Mouse (Mus musculus): ENCODE measurements around the gene 1700017D01Rik. TPM values are rescaled to one million over a fixed set of nuclear protein-coding genes. Genes with fewer than 3 reads are reported as not detected.
"Not testable (repeated sequence)": the region's sequence is repeated elsewhere in the genome, so short reads cannot be mapped to it uniquely, and the experiment has no call there.

The 1700017D01Rik gene
- polyA plus RNA-seq, 1 experiment from 2014 or later: not detected

- not testable (repeated sequence) for H3K36me3 ChIP-seq (ENCODE audit: control insufficient read depth, insufficient read depth, low read length); H3K4me1 ChIP-seq (ENCODE audit: control insufficient read depth, insufficient read depth, low read length); H3K27ac ChIP-seq (replicated peaks; ENCODE audit: low read depth, low read length); H3K4me2 ChIP-seq (ENCODE audit: low read depth, severe bottlenecking); DNase-seq (ENCODE audit: low spot score); H3K9ac ChIP-seq (ENCODE audit: low read length); H3K4me3 ChIP-seq (ENCODE audit: low read depth, low read length); H3K27me3 ChIP-seq (ENCODE audit: control insufficient read depth, insufficient read depth, low read length); ATAC-seq (ENCODE audit: insufficient number of reproducible peaks, low FRiP score, low TSS enrichment, low read depth); H3K9me3 ChIP-seq (ENCODE audit: control insufficient read depth, low read length)
- WGBS: 93% methylated on average over 1 of the region's 1 CpGs
These were observed 75.0 kb downstream of the 1700017D01Rik start for GRCm38 (mm10) chr19:11055700-11056099.

- Histone ChIP-seq H3K4me3 (ENCODE audit: low read depth, low read length) (no peak overlapping the region), H3K4me2 (ENCODE audit: low read depth, severe bottlenecking) (no peak overlapping the region), H3K9ac (ENCODE audit: low read length) (no peak overlapping the region), H3K4me1 (ENCODE audit: control insufficient read depth, insufficient read depth, low read length) (no peaks in the 10 kb centered on the region), H3K36me3 (ENCODE audit: control insufficient read depth, insufficient read depth, low read length) (no peaks in the 10 kb centered on the region), H3K27ac (replicated peaks; ENCODE audit: low read depth, low read length) (no peak overlapping the region), H3K27me3 (ENCODE audit: control insufficient read depth, insufficient read depth, low read length) (no peaks in the 10 kb centered on the region), H3K9me3 (ENCODE audit: control insufficient read depth, low read length) (no peaks in the 10 kb centered on the region)
- DNase-seq (ENCODE audit: low spot score) (no peak), ATAC-seq (ENCODE audit: insufficient number of reproducible peaks, low FRiP score, low TSS enrichment, low read depth) (no peak)
- 63% methylated on average over 3 of the region's 3 CpGs for WGBS
These were observed 77.4 kb downstream of the 1700017D01Rik start for GRCm38 (mm10) chr19:11053277-11053676.

- H3K4me2 ChIP-seq (ENCODE audit: low read depth, severe bottlenecking): no peak overlapping the region
- DNase-seq (ENCODE audit: low spot score) (no peak), ATAC-seq (ENCODE audit: insufficient number of reproducible peaks, low FRiP score, low TSS enrichment, low read depth) (no peak)
- H3K27ac ChIP-seq (replicated peaks; ENCODE audit: low read depth, low read length): no peak overlapping the region
- H3K36me3 ChIP-seq (ENCODE audit: control insufficient read depth, insufficient read depth, low read length): no peaks in the 10 kb centered on the region
- H3K9me3 ChIP-seq (ENCODE audit: control insufficient read depth, low read length): no peaks in the 10 kb centered on the region
- no peak overlapping the region for H3K9ac ChIP-seq (ENCODE audit: low read length)
- H3K4me3 ChIP-seq (ENCODE audit: low read depth, low read length): no peak overlapping the region
- no peaks in the 10 kb centered on the region for H3K27me3 ChIP-seq (ENCODE audit: control insufficient read depth, insufficient read depth, low read length)
- H3K4me1 ChIP-seq (ENCODE audit: control insufficient read depth, insufficient read depth, low read length): no peaks in the 10 kb centered on the region
- 56% methylated on average over 5 of the region's 5 CpGs for WGBS
These were observed 77.8 kb downstream of the 1700017D01Rik start for GRCm38 (mm10) chr19:11052877-11053276.

GRCm38 (mm10) chr19:11050286-11050685 lies 80.4 kb downstream of the 1700017D01Rik start:
- no peaks in the 10 kb centered on the region for H3K27me3 ChIP-seq (ENCODE audit: control insufficient read depth, insufficient read depth, low read length)
- no peaks in the 10 kb centered on the region for H3K36me3 ChIP-seq (ENCODE audit: control insufficient read depth, insufficient read depth, low read length)
- no peak overlapping the region for H3K4me2 ChIP-seq (ENCODE audit: low read depth, severe bottlenecking)
- ATAC-seq (ENCODE audit: insufficient number of reproducible peaks, low FRiP score, low TSS enrichment, low read depth) (no peak), DNase-seq (ENCODE audit: low spot score) (no peak)
- no peak overlapping the region for H3K27ac ChIP-seq (replicated peaks; ENCODE audit: low read depth, low read length)
- WGBS: 71% methylated on average over 2 of the region's 2 CpGs
- no peak overlapping the region for H3K4me3 ChIP-seq (ENCODE audit: low read depth, low read length)
- H3K9ac ChIP-seq (ENCODE audit: low read length): no peak overlapping the region
- H3K9me3 ChIP-seq (ENCODE audit: control insufficient read depth, low read length): no peaks in the 10 kb centered on the region
- H3K4me1 ChIP-seq (ENCODE audit: control insufficient read depth, insufficient read depth, low read length): no peaks in the 10 kb centered on the region

- DNase-seq (ENCODE audit: low spot score) (no peak), ATAC-seq (ENCODE audit: insufficient number of reproducible peaks, low FRiP score, low TSS enrichment, low read depth) (no peak)
- H3K9me3 ChIP-seq (ENCODE audit: control insufficient read depth, low read length): no peaks in the 10 kb centered on the region
- no peak overlapping the region for H3K4me2 ChIP-seq (ENCODE audit: low read depth, severe bottlenecking)
- no peaks in the 10 kb centered on the region for H3K4me1 ChIP-seq (ENCODE audit: control insufficient read depth, insufficient read depth, low read length)
- H3K4me3 ChIP-seq (ENCODE audit: low read depth, low read length): no peak overlapping the region
- H3K27me3 ChIP-seq (ENCODE audit: control insufficient read depth, insufficient read depth, low read length): no peaks in the 10 kb centered on the region
- no peak overlapping the region for H3K27ac ChIP-seq (replicated peaks; ENCODE audit: low read depth, low read length)
- H3K9ac ChIP-seq (ENCODE audit: low read length): no peak overlapping the region
- H3K36me3 ChIP-seq (ENCODE audit: control insufficient read depth, insufficient read depth, low read length): no peaks in the 10 kb centered on the region
These were observed 81.2 kb downstream of the 1700017D01Rik start for GRCm38 (mm10) chr19:11049426-11049825.

- Histone ChIP-seq H3K4me1 (ENCODE audit: control insufficient read depth, insufficient read depth, low read length) (no peaks in the 10 kb centered on the region), H3K9me3 (ENCODE audit: control insufficient read depth, low read length) (no peaks in the 10 kb centered on the region), H3K4me3 (ENCODE audit: low read depth, low read length) (no peak overlapping the region), H3K36me3 (ENCODE audit: control insufficient read depth, insufficient read depth, low read length) (no peaks in the 10 kb centered on the region), H3K27me3 (ENCODE audit: control insufficient read depth, insufficient read depth, low read length) (no peaks in the 10 kb centered on the region), H3K27ac (replicated peaks; ENCODE audit: low read depth, low read length) (no peak overlapping the region), H3K4me2 (ENCODE audit: low read depth, severe bottlenecking) (no peak overlapping the region), H3K9ac (ENCODE audit: low read length) (no peak overlapping the region)
- DNase-seq (ENCODE audit: low spot score) (no peak), ATAC-seq (ENCODE audit: insufficient number of reproducible peaks, low FRiP score, low TSS enrichment, low read depth) (no peak)
- WGBS: 83% methylated on average over 1 of the region's 1 CpGs
These were observed 82.2 kb downstream of the 1700017D01Rik start for GRCm38 (mm10) chr19:11048503-11048902.

GRCm38 (mm10) chr19:11048009-11048408 lies 82.7 kb downstream of the 1700017D01Rik start:
- Histone ChIP-seq H3K36me3 (ENCODE audit: control insufficient read depth, insufficient read depth, low read length) (no peaks in the 10 kb centered on the region), H3K4me2 (ENCODE audit: low read depth, severe bottlenecking) (no peak overlapping the region), H3K27ac (replicated peaks; ENCODE audit: low read depth, low read length) (no peak overlapping the region), H3K27me3 (ENCODE audit: control insufficient read depth, insufficient read depth, low read length) (no peaks in the 10 kb centered on the region), H3K4me3 (ENCODE audit: low read depth, low read length) (no peak overlapping the region), H3K9ac (ENCODE audit: low read length) (no peak overlapping the region), H3K4me1 (ENCODE audit: control insufficient read depth, insufficient read depth, low read length) (no peaks in the 10 kb centered on the region), H3K9me3 (ENCODE audit: control insufficient read depth, low read length) (no peaks in the 10 kb centered on the region)
- ATAC-seq (ENCODE audit: insufficient number of reproducible peaks, low FRiP score, low TSS enrichment, low read depth): no peak
- no peak for DNase-seq (ENCODE audit: low spot score)
- 81% methylated on average over 6 of the region's 6 CpGs for WGBS

Other genes with a start within 250 kb of the 1700017D01Rik start
- 69.6 and 71.1 TPM in 2 replicates for gene Tmem109, start 248.9 kb downstream of the 1700017D01Rik start, polyA plus RNA-seq (2014; fragmentation: Nextera tagmentation; extraction: Ambion mirVana)
- gene Prpf19, start 235.6 kb downstream of the 1700017D01Rik start, polyA plus RNA-seq (2014; fragmentation: Nextera tagmentation; extraction: Ambion mirVana): 55.3 and 59.0 TPM in 2 replicates
- not detected in 2 replicates for gene Zp1, start 210.2 kb downstream of the 1700017D01Rik start, polyA plus RNA-seq (2014; fragmentation: Nextera tagmentation; extraction: Ambion mirVana)
- not detected in 2 replicates for gene Ptgdr2, start 193.7 kb downstream of the 1700017D01Rik start, polyA plus RNA-seq (2014; fragmentation: Nextera tagmentation; extraction: Ambion mirVana)
- 30.2 and 32.3 TPM in 2 replicates for gene Ccdc86, start 181.6 kb downstream of the 1700017D01Rik start, polyA plus RNA-seq (2014; fragmentation: Nextera tagmentation; extraction: Ambion mirVana)
- gene Ms4a10, start 156.2 kb downstream of the 1700017D01Rik start, polyA plus RNA-seq (2014; fragmentation: Nextera tagmentation; extraction: Ambion mirVana): not detected in 2 replicates
- 0.18 TPM in 1 of 2 replicates, not detected in the other for gene Ms4a15, start 137.6 kb downstream of the 1700017D01Rik start, polyA plus RNA-seq (2014; fragmentation: Nextera tagmentation; extraction: Ambion mirVana)
- not detected in 2 replicates for gene Ms4a18, start 112.8 kb downstream of the 1700017D01Rik start, polyA plus RNA-seq (2014; fragmentation: Nextera tagmentation; extraction: Ambion mirVana)
- not detected in 2 replicates for gene Ms4a8a, start 49.8 kb downstream of the 1700017D01Rik start, polyA plus RNA-seq (2014; fragmentation: Nextera tagmentation; extraction: Ambion mirVana)
- gene 1700025F22Rik, start 34.4 kb upstream of the 1700017D01Rik start, polyA plus RNA-seq (2014; fragmentation: Nextera tagmentation; extraction: Ambion mirVana): not detected in 2 replicates
- gene Ms4a13, start 65.9 kb upstream of the 1700017D01Rik start, polyA plus RNA-seq (2014; fragmentation: Nextera tagmentation; extraction: Ambion mirVana): not detected in 2 replicates
- not detected in 2 replicates for gene Ms4a12, start 101.6 kb upstream of the 1700017D01Rik start, polyA plus RNA-seq (2014; fragmentation: Nextera tagmentation; extraction: Ambion mirVana)
- 0.05 TPM in 1 of 2 replicates, not detected in the other for gene Ms4a1, start 135.4 kb upstream of the 1700017D01Rik start, polyA plus RNA-seq (2014; fragmentation: Nextera tagmentation; extraction: Ambion mirVana)
- not detected in 2 replicates for gene Ms4a5, start 153.0 kb upstream of the 1700017D01Rik start, polyA plus RNA-seq (2014; fragmentation: Nextera tagmentation; extraction: Ambion mirVana)
- 0.04 TPM in 1 of 2 replicates, not detected in the other for gene Ms4a14, start 183.6 kb upstream of the 1700017D01Rik start, polyA plus RNA-seq (2014; fragmentation: Nextera tagmentation; extraction: Ambion mirVana)
- gene Ms4a7, start 205.3 kb upstream of the 1700017D01Rik start, polyA plus RNA-seq (2014; fragmentation: Nextera tagmentation; extraction: Ambion mirVana): 0.57 and 0.65 TPM in 2 replicates
- 0.62 and 0.91 TPM in 2 replicates for gene Ms4a4a, start 244.6 kb upstream of the 1700017D01Rik start, polyA plus RNA-seq (2014; fragmentation: Nextera tagmentation; extraction: Ambion mirVana)

Data from limb, embryonic 11.5 days (tissue).